Mouse (Mus musculus): ENCODE data around the gene Apod. TPM values are rescaled to one million over a fixed set of nuclear protein-coding genes. Genes with fewer than 3 reads are reported as not detected.

Apod gene
- 59.5 and 77.2 TPM in 2 replicates for polyA plus RNA-seq (2016; fragmentation: Nextera tagmentation; extraction: Ambion mirVana)

GRCm38 (mm10) chr16:31314497-31315233 is at the start of gene Apod:
TSS of gene Apod (minus strand) at chr16:31314808.
- Histone ChIP-seq H3K9ac (replicated peaks) (no peak within 1 kb of the TSS), H3K4me1 (peaks cover 8% of the 10 kb centered on the region), H3K36me3 (no peaks in the 10 kb centered on the region), H3K4me2 (replicated peaks) (no peak within 1 kb of the TSS), H3K9me3 (no peaks in the 10 kb centered on the region), H3K27me3 (no peaks in the 10 kb centered on the region), H3K27ac (replicated peaks) (no peak within 1 kb of the TSS; the same call in 1 of the 2 replicates), H3K4me3 (no peak within 1 kb of the TSS)
- no peak for ATAC-seq (ENCODE audit: low FRiP score, low read depth)
- WGBS, result 52% methylated on average over 9 of the region's 9 CpGs

GRCm38 (mm10) chr16:31363685-31364436 is 49.3 kb upstream of the Apod start:
- H3K4me3 ChIP-seq, result no peak overlapping the region
- 0 out of 2 replicates have a peak, but pooled peaks cover 4% of the 10 kb centered on the region for H3K4me1 ChIP-seq
- H3K27me3 ChIP-seq, result peaks cover 9% of the 10 kb centered on the region
- no peaks in the 10 kb centered on the region for H3K9me3 ChIP-seq
- H3K9ac ChIP-seq (replicated peaks), result no peak overlapping the region
- no peak overlapping the region for H3K4me2 ChIP-seq (replicated peaks)
- H3K27ac ChIP-seq (replicated peaks), result no peak overlapping the region
- 83% methylated on average over 11 of the region's 11 CpGs for WGBS
- H3K36me3 ChIP-seq, result no peaks in the 10 kb centered on the region
- ATAC-seq (ENCODE audit: low FRiP score, low read depth), result no peak

GRCm38 (mm10) chr16:31359542-31359941 is 44.9 kb upstream of the Apod start:
- H3K36me3 ChIP-seq, result no peaks in the 10 kb centered on the region
- H3K4me1 ChIP-seq, result peaks cover 3% of the 10 kb centered on the region; the same call in 1 of the 2 replicates
- H3K4me2 ChIP-seq (replicated peaks), result no peak overlapping the region
- no peak overlapping the region for H3K4me3 ChIP-seq
- H3K27ac ChIP-seq (replicated peaks), result no peak overlapping the region
- no peaks in the 10 kb centered on the region for H3K9me3 ChIP-seq
- no peak for ATAC-seq (ENCODE audit: low FRiP score, low read depth)
- H3K27me3 ChIP-seq, result peaks cover 23% of the 10 kb centered on the region
- H3K9ac ChIP-seq (replicated peaks), result no peak overlapping the region
- WGBS, result 66% methylated on average over 5 of the region's 5 CpGs

GRCm38 (mm10) chr16:31358991-31359390 is 44.4 kb upstream of the Apod start:
- ATAC-seq (ENCODE audit: low FRiP score, low read depth), result no peak
- H3K4me3 ChIP-seq, result no peak overlapping the region
- WGBS, result 33% methylated on average over 9 of the region's 9 CpGs

GRCm38 (mm10) chr16:31358576-31358975 is 44.0 kb upstream of the Apod start:
- Histone ChIP-seq H3K4me2 (replicated peaks) (0 out of 2 replicates have a peak overlapping the region, but pooled peaks have one; percentile 21), H3K4me3 (no peak overlapping the region), H3K9ac (replicated peaks) (no peak overlapping the region), H3K36me3 (no peaks in the 10 kb centered on the region), H3K4me1 (peaks cover 3% of the 10 kb centered on the region; the same call in 1 of the 2 replicates), H3K27me3 (peaks cover 32% of the 10 kb centered on the region), H3K9me3 (no peaks in the 10 kb centered on the region), H3K27ac (replicated peaks) (no peak overlapping the region)
- ATAC-seq (ENCODE audit: low FRiP score, low read depth), result no peak
- WGBS, result 36% methylated on average over 15 of the region's 15 CpGs

More at GRCm38 (mm10) chr16:31358991-31359390, 44.4 kb upstream of the Apod start:
- Histone ChIP-seq H3K27me3 (peaks cover 28% of the 10 kb centered on the region), H3K4me2 (replicated peaks) (peak overlapping the region; percentile 21; the same call in 1 of the 2 replicates), H3K27ac (replicated peaks) (no peak overlapping the region), H3K9me3 (no peaks in the 10 kb centered on the region), H3K9ac (replicated peaks) (no peak overlapping the region), H3K4me1 (peaks cover 3% of the 10 kb centered on the region; the same call in 1 of the 2 replicates), H3K36me3 (no peaks in the 10 kb centered on the region)

GRCm38 (mm10) chr16:31355882-31356281 is 41.3 kb upstream of the Apod start:
- no peak overlapping the region for H3K27ac ChIP-seq (replicated peaks)
- no peak overlapping the region for H3K9ac ChIP-seq (replicated peaks)
- no peak overlapping the region for H3K4me2 ChIP-seq (replicated peaks)
- no peaks in the 10 kb centered on the region for H3K9me3 ChIP-seq
- no peak overlapping the region for H3K4me3 ChIP-seq
- peaks cover 32% of the 10 kb centered on the region for H3K27me3 ChIP-seq
- WGBS, result 70% methylated on average over 6 of the region's 6 CpGs
- no peaks in the 10 kb centered on the region for H3K36me3 ChIP-seq
- ATAC-seq (ENCODE audit: low FRiP score, low read depth), result no peak
- peaks cover 3% of the 10 kb centered on the region; the same call in 1 of the 2 replicates for H3K4me1 ChIP-seq

GRCm38 (mm10) chr16:31354341-31355329 is 40.0 kb upstream of the Apod start:
- H3K9ac ChIP-seq (replicated peaks), result no peak overlapping the region
- peaks cover 3% of the 10 kb centered on the region; the same call in 1 of the 2 replicates for H3K4me1 ChIP-seq
- no peak overlapping the region for H3K27ac ChIP-seq (replicated peaks)
- H3K4me3 ChIP-seq, result no peak overlapping the region
- no peak; the same call in 1 of the 2 replicates for ATAC-seq (ENCODE audit: low FRiP score, low read depth)
- no peaks in the 10 kb centered on the region for H3K9me3 ChIP-seq
- peak overlapping the region; percentile 23; the same call in 1 of the 2 replicates for H3K4me2 ChIP-seq (replicated peaks)
- WGBS, result 36% methylated on average over 17 of the region's 17 CpGs
- peaks cover 36% of the 10 kb centered on the region for H3K27me3 ChIP-seq
- H3K36me3 ChIP-seq, result no peaks in the 10 kb centered on the region

- no peaks in the 10 kb centered on the region for H3K36me3 ChIP-seq
- no peaks in the 10 kb centered on the region for H3K9me3 ChIP-seq
- WGBS, result 71% methylated on average over 4 of the region's 4 CpGs
- H3K27me3 ChIP-seq, result peaks cover 28% of the 10 kb centered on the region
- H3K27ac ChIP-seq (replicated peaks), result no peak overlapping the region
- no peak overlapping the region for H3K9ac ChIP-seq (replicated peaks)
- H3K4me2 ChIP-seq (replicated peaks), result no peak overlapping the region
- no peak for ATAC-seq (ENCODE audit: low FRiP score, low read depth)
- no peak overlapping the region for H3K4me3 ChIP-seq
- H3K4me1 ChIP-seq, result peaks cover 3% of the 10 kb centered on the region; the same call in 1 of the 2 replicates
Measured at GRCm38 (mm10) chr16:31352996-31353395, 38.4 kb upstream of the Apod start.

GRCm38 (mm10) chr16:31347581-31347980 is 33.0 kb upstream of the Apod start:
- no peaks in the 10 kb centered on the region for H3K36me3 ChIP-seq
- ATAC-seq (ENCODE audit: low FRiP score, low read depth), result no peak; the same call in 1 of the 2 replicates
- H3K27ac ChIP-seq (replicated peaks), result no peak overlapping the region
- WGBS, result 11% methylated on average over 14 of the region's 14 CpGs
- 0 out of 2 replicates have a peak overlapping the region, but pooled peaks have one; percentile 3 for H3K9ac ChIP-seq (replicated peaks)
- peaks cover 4% of the 10 kb centered on the region; the same call in 1 of the 2 replicates for H3K27me3 ChIP-seq
- no peaks in the 10 kb centered on the region for H3K9me3 ChIP-seq
- peak overlapping the region; percentile 47 for H3K4me2 ChIP-seq (replicated peaks)
- 0 out of 2 replicates have a peak overlapping the region, but pooled peaks have one; percentile 17 for H3K4me3 ChIP-seq
- H3K4me1 ChIP-seq, result peaks cover 9% of the 10 kb centered on the region

GRCm38 (mm10) chr16:31342966-31343365 is 28.4 kb upstream of the Apod start:
- 17% methylated on average over 2 of the region's 2 CpGs for WGBS
- Histone ChIP-seq H3K4me2 (replicated peaks) (no peak overlapping the region), H3K9me3 (no peaks in the 10 kb centered on the region), H3K4me3 (no peak overlapping the region), H3K36me3 (no peaks in the 10 kb centered on the region), H3K9ac (replicated peaks) (no peak overlapping the region; the same call in 1 of the 2 replicates), H3K27ac (replicated peaks) (peak overlapping the region; percentile 30; the same call in 1 of the 2 replicates), H3K27me3 (no peaks in the 10 kb centered on the region; the same call in 1 of the 2 replicates), H3K4me1 (peaks cover 13% of the 10 kb centered on the region)
- ATAC-seq (ENCODE audit: low FRiP score, low read depth), result no peak

- H3K4me1 ChIP-seq, result peaks cover 11% of the 10 kb centered on the region
- no peaks in the 10 kb centered on the region; the same call in 1 of the 2 replicates for H3K27me3 ChIP-seq
- H3K9me3 ChIP-seq, result no peaks in the 10 kb centered on the region
- no peaks in the 10 kb centered on the region for H3K36me3 ChIP-seq
- H3K9ac ChIP-seq (replicated peaks), result no peak overlapping the region; the same call in 1 of the 2 replicates
- WGBS, result 12% methylated on average over 5 of the region's 5 CpGs
- H3K27ac ChIP-seq (replicated peaks), result peak overlapping the region; percentile 30; the same call in 1 of the 2 replicates
- 0 out of 2 replicates have a peak, but pooled peaks have one; percentile 41 for ATAC-seq (ENCODE audit: low FRiP score, low read depth)
- no peak overlapping the region for H3K4me3 ChIP-seq
- H3K4me2 ChIP-seq (replicated peaks), result peak overlapping the region; percentile 5; the same call in 1 of the 2 replicates
Measured at GRCm38 (mm10) chr16:31342556-31342955, 27.9 kb upstream of the Apod start.
